Mouse (Mus musculus) liver, embryonic 14.5 days (tissue): ENCODE measurements at regions not wholly inside any gene's neighbourhood (a gene's known extent, or its start where the extent isn't known, plus 50 kb on each side); places are given as distances from the start of the nearest gene placed in this dataset.

Experiments
- CTCF ChIP-seq: IDR thresholded peaks from 2 replicates; pipeline ENCODE4 v1.5.1; 2016; ENCODE audit warnings: antibody characterized with exemption, low read depth, control low read depth
- EP300 ChIP-seq: IDR thresholded peaks from 2 replicates; pipeline ENCODE4 v1.6.1; 2016; ENCODE audit warnings: antibody characterized with exemption, low read depth

DNA sequence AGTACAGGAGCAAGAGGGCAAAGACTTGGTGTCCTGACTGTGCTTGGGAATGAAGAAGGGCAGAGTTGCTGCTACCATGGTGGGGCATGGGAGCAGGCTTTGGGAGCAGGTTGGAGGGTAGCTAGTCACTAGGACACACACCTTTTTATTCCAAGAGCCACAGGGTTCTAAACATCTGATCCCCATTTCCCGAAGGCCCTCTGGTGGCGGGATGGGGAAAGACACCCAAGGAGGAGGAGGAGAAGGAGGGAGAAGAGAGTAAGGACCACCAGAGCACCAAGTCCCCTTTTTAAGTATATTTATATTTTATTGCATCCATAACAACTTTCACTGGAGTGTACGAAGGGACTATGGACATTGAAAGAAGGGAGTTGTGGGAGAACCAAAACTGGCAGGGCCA, 57.0 kb upstream of the Wdfy3 start:
- TF ChIP-seq CTCF (peak; percentile 75), EP300 (no peak)
